Mouse (Mus musculus): Measurements from ENCODE around the gene Ap3s2.

Gene Ap3s2

DNA sequence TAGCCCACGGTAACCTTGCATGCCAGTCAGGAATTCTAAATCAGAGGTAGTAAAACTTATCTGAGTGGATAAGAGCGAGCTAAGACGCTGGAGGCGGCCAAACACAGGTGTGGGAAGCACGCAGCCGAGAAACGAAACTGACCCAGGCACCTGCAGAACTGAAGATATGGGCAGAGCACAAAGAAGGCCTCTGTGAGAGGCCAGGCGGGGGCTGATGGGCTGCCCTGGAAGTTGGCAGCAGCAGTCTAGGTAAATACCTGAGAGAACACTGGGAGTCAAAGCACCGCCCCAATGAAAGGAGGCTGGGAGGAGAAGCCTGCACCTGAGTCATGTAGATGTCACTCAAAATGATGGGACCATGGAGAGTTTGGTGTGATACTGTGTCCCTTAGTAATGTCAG lies 31.8 kb downstream of the Ap3s2 start:
- DNase-seq: no peak

DNA sequence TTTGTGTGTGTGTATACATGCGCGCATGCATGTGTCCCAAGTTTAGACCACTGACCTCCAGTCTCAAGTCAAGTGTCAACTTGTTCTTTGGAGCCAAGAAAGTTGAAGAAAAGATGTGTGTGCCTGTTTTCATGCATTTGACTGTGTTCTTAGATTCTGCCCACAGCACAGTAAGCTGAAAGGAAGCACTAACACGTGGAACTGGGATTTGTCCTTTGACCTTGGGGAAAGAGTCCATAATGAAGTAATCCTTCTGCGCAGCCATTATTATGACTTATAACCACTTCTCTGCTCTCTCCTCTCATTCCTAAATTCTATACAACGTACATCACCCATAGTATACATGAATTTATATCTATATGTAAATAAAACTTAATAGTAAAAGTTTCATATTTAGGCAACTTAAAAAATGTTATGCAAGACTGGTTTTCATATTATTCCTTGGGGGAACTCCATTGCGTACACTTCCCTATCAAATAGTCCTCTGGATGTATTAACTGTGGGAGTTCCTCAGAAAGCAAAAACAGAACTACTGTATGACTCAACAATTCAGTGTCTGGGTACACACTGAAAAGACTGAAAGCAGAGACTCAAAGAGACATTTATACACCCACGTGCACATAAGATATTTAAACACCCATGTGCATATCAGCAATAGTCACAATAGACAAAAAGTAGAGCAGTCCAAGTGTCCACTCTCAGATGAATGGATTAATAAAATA lies 36.7 kb downstream of the Ap3s2 start:
- DNase-seq: no peak

DNA sequence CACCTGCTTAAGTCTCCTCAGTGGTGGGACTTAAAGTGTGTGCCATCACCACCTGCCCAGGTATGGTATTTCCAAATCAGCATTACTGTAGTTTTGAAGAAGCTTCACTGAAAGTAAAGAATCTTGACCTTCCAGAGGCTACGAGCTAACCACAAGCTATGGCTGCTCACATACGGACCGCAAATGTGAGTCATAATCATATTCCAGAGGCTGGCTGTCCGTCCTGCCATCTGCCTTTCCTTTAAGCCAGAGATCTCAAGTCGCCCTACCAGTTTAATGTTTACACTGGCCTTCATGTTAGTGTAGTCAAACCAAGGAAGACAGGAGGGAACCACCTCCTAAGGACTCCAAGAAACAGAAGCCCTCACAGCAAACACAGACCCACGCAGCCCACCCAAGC lies 38.5 kb downstream of the Ap3s2 start:
- DNase-seq: no peak

DNA sequence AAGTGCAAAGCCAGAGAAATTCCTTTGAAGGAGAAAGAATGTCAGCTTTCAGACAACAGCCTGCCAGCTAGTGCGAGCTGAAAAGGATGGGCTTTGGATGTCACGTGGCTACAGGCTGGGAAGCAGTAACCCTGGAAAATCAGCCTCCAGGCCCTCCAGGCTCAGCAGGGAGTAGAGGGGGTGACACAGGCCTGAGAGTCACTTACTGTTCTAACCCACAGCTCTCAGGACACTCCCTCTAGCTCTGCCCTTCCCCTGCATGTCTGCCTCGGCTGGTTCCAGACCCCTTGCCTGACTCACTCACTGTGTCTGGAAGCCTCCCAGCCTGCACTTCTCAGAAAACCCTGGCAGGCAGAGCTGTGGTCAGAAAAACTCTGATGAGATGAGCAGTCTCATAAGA lies 39.5 kb downstream of the Ap3s2 start:
- no peak for DNase-seq

DNA sequence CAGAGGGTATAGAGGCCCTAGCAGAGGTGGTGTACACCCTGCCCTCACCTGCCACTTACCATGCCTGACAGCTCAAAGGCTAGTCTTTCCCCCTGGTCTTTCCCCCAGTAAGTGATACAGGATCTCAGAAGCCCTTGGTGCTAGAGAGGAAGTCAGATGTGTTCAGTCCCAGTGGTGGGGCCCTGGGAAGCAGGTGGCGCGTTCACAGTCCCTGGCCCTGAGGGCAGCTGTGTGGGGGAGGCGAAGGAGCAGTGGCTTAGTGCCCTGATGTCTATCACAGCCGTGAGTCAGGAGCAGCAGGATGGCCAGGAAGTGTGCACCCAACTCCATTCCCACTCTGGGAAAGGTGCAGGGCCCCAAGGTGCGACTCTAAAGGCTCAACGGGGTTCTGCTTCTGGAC lies 40.4 kb downstream of the Ap3s2 start:
- no peak for DNase-seq

DNA sequence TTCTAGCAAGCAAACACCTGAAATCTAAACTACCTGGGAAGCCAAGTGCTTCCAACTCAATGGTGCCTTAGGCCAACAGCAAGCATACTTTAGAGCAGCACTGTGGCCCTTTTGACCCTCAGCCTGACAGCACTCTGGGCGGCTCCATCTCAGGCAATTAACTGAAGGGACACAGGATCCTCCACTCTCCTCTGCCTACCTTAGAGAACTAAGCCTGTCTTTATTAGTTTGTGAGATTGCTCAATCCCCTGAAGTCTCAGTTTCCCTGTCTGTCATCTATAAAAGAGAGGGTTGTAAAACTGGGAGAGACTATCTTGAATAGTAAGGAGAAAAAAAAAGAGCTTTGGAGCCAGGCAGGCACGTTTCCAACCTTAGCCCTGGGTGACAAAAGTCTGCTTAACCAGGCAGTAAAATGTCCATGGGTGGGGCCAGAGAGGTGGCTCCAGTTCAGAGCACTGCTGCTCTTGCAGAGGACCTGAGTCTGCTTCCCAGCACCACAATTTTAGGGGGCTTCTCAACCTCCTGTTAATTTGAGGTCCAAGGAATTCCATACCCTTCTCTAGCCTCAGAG lies 41.9 kb downstream of the Ap3s2 start:
- DNase-seq: no peak

DNA sequence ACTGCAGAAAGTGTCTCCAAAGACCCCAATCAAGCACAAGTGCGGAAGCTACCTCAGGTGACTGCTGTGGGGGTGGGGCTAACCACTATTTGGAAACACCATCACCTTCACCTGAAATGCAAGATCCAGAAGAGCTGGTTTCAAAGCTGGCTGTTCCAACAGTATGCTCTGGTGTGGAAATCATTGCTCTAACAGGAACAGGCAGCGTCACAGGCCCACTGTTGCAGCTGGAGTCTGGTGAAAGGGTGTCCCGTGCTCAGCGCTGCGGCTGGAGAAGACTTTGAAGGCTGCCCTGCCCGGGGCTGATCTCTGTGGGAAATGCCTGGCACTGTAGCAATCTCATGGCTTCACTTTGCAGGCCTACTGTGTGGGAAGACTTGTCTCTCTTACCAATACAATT lies 47.0 kb downstream of the Ap3s2 start:
- no peak for DNase-seq

DNA sequence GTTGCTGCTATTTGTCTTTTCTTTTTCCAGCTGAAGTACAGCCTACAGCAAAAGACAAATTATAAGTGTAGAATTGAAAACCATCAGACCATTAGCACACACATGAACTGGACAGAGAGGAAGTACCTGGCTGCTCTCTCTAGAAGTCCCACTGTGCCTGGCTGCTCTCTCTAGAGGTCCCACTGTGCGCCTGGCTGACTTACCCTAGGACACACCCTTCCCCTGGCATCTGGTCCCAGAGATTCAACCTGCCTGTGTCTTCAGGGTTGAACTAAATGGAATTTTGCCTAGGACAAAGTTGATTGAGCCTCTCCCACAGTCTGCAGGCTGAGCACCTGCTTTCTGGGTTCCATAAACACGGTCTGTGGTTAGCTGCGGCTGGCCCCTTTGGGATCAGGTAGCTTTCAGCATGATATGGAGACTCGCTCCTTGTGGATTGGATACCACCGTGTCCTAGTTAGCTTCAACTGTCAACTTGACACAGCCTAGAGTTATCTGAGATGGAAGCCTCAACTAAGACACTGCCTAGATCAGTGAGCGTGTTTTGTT lies 48.6 kb downstream of the Ap3s2 start:
- no peak for DNase-seq

DNA sequence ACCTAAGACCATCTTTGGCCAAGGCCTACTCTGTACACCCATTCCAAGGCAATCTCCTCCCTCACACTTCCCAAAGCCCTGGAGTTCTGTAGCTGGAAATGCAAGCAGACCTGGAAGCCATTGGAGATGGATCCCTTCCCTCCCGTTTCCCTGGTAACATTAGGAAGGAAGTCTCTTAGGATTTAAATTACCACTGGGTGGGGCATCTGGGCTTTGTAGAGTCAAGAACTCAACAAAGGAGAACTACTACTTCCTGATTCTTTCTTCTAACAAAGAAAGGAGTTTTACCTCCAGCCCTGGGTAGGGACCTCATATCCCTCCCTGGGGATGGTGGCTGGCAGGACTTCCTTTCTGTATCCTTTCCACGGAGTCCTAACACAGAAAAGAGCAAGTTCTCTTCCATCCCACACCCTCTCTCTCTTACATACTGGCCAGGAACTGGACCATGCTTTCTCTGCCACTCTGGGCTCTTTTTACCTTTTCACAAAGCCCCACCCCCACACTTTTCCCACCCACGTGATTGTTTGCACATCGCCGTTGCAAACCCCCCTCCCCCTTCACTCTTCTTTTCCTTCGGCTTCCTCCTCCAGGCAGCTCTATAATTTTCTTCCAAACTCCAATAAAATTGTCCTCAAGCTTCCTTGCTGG lies 51.3 kb downstream of the Ap3s2 start:
- DNase-seq: no peak

DNA sequence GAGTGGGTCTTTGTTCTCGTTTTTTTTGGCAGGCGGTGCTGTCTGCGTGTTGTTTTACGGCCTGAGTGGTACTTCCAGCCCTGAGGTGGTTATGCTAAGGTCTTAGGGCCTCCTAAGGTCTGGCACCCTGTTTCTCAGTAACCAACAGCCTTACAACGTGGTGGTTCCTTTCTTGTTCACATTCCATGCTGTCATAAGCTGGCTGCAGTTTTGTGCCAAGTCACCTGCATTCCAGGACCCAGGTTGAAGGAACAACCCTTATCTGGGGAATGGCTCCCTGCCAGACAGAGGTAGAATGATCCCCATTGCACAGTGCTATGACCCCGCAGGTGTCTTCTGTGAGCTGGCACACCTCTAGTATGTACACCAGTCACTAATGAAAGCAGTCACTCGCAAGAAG lies 52.0 kb downstream of the Ap3s2 start:
- no peak for DNase-seq

DNA sequence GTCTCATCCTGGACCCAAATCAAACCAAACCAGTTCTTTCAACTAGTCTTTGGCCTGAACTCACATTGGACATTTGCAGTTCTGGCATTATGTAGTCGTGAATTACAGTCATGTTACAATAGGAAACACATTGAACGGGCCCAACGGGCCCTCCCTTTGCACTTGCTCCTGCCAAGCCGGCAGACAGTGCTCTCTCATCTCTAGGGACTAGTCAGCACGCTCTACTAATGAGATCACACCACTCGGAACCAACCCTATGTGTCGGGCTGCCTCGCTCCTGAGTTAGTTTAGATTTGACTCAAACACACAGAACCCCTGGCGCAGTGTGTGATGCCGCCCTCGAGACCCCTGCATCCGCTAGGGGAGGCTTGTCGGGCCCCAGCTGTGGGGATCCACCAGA lies 52.6 kb downstream of the Ap3s2 start:
- DNase-seq: no peak

DNA sequence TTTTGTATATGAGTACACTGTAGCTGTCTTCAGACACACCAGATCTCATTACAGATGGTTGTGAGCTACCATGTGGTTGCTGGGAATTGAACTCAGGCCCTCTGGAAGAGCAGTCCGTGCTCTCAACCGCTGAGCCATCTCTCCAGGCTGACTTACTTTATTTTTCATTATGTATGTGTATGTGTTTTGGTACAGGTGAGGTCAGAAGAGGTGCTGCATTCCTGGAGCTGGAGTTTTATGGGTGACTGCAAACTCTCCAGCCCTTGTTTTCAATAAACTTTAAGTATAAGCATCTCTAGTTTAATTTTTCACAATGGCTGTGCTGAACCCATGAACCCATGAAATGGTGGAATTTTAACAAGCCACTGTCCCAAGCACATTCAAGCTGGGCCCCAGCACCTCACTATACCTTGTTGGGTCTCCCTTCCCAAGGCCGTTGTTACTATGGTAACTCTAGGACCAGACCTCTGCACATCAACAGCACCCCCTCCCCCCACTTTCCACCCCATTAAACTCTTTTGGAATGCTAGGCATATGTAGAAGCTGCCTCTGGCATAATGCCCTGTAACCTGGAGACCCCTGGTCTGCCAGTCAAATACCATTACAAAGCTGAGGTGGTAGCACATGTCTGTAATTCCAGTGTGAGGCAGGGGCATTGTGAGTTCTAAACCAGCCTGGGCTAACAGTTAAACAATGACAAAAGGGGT lies 54.0 kb downstream of the Ap3s2 start:
- peak; percentile 62 for DNase-seq

DNA sequence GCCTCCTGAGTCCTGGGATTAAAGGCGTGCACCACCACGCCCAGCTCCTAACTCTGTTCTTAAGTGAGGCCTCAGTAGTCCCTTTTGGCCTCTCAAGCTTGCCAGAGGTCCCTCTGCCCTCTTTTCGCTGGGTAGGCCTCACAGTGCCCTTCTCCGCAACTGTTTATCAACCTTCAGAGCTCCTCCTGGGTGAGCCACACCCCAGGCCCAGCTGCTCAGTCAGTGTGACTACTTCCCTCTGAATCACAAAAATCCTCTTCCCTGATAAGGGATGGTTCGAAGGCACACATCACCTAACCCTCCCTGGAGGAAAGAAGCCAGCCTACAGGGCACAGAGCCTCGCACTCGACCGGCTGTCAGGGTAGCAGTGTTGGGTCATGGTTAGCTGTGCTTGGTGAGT lies 58.7 kb downstream of the Ap3s2 start:
- DNase-seq: no peak

DNA sequence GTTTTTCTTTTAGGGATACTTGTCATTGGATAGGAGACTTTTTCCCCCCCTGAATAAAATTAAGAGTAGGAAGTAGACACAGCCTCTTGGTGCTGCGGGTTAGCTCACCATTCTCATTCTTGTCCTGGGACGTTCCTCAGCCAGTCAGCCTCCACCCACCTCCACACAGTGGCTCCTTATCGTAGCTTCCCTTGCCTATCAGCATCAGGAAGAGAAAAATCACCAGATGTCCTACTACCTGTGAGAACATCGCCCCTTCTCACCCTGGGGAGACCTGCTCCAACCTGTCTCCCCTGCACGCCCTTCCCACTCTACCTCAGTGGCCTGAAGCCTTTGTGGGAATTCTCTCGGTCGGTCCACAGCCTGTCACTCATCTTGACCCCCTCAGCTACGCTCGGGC lies 59.6 kb downstream of the Ap3s2 start, which contains the start of gene Anpep:
TSS of gene Anpep (minus strand) at position 249 of the 400 bp plus-strand sequence.
- DNase-seq: no peak

DNA sequence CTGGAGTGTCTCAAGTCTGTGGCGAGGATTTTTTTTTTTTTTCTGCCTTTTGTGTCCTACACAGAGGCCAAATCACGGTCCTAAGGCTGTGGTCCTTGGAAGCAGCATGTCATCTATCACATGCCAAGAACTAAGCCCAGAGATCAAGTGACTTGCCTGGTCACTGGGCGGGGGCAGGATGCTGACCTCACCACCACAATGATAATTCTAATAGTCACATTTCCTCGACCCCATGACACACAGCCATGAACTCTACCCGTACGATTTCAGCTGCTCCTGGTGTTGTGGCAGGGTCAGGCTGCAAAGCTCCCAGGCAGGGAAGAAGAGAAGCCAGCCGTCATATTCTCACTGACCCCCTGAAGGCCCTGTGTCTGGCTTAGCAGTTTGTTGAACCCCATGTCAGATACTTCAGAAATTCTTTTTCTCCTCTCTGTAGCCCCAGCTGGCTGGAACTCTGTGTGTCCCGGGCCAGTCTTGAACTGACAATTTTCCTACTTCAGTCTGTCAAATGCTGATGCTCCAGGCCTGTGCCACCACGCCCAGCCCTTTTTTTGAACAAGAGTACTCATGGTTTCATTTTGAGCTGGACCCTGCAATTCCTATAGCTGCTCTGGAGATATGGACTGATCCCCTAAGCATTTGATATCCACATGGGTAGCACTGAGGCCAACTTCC lies 61.4 kb downstream of the Ap3s2 start:
- DNase-seq: no peak

DNA sequence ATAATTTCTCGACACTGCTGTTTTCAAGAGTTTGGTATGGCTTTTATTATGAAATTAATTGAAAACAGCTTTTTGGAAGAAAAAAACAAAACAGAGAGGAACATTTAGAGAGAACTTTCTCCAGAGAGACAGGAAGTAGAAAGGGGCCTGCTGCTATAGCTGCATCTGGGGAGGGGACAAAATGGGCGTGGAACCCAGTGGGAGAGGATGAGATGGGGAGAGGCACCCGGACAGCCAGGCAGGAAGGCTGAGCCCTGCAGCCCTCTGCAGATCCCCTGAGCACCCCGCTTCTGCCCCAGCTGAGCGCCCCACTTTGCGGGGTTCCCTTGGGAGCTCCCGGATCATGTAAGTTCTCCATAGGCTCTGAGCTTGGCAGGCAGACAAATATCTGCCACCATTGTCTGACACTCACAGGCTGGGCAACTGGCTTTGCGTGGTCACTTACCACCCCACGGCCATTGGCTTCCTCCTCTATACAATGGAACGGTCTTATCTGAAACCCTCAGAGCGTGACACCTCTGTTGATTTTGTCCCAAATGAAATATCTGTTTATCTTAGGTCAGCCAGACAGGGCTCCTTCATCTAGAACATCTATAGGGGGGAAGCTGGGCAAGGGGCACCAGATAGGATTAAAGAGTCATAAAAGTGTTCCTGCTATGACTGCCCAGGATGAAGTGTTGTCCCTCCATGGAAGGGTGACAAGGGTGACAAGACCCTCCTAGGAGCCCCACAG lies 62.1 kb downstream of the Ap3s2 start:
- DNase-seq: no peak

DNA sequence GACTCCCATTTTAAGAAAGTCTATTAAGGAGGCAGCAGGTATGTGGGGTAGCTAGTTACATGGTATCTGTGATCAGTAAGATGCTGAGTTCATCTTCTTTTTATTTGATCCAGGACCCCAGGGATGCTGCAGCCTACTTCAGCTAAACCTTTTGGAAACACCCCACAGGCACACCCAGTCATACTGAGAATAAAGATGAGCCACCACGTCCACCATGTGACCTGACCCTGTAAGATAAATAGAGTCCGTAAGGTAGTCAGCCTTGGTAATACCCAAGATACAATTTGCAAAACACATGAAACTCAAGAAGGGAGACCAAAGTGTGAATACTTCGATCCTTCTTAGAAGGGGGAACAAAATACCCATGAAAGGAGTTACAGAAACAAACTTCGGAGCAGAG lies 64.1 kb downstream of the Ap3s2 start:
- DNase-seq: no peak

DNA sequence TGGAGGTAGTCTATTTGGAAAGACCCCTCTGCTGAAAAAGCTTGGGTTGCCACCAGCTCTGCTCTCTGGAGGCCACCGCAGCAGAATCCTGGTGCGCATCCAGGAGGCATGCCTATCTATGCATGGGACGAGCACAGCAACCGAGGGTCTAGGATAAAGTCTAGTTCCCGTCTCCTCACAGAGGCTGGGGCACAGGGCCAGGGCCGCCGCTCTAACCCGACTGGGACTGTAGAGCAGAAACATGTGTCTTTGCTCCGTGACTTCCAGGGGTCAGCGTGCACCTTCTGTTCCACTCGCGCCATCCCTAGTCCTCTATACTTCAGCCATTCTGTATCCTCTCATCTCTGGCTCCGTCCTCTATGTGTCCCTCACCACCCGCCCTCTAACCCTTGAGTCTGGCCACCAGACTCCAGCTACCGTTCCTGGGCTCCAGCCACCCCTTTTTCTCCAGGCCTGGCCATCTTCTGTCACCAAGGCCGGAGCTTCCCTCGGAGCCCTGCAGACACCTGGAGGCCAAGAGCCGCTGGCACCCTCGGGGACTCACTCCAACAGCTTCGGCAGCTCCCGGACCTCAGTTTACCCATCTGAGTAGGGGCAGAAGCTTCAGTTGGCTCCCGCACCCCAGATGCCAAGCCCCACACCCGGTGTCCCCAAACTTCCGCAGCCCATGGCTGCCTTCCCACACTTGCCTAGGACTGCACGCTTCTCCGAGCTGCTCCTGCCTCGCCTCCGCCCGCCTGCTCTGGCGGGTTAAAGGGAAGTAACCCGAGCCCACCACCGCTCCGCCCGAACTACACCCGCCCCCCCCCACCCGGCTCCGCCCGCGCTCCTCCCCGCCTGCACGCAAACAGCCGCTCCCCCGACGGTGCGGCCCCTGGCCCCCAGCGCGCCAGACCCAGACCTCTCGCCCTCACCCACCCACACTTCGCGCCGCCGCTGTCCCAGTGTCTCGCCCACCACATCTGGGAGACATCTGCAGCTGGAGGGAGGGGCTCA lies 72.7 kb downstream of the Ap3s2 start:
- DNase-seq: peak; percentile 62

DNA sequence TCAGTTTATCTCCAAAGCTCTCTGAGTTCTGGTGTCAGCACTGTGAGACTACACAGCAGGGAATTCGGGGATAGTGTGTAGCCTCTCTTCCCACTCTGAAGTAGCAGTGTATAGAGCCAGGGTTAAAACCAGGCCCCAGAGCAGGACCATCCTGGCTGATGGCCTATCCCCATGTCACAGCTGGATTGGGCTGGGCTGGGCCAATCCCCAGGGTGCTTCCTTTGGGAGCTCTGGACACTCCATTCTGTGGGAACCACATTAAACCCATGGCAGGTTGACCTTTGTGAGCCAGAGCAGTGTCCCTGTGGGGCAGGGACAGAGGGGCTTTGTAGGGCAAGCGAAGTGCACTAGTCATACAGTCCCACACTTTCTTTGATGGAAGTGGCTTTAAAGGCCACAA lies 74.1 kb downstream of the Ap3s2 start:
- DNase-seq: no peak

DNA sequence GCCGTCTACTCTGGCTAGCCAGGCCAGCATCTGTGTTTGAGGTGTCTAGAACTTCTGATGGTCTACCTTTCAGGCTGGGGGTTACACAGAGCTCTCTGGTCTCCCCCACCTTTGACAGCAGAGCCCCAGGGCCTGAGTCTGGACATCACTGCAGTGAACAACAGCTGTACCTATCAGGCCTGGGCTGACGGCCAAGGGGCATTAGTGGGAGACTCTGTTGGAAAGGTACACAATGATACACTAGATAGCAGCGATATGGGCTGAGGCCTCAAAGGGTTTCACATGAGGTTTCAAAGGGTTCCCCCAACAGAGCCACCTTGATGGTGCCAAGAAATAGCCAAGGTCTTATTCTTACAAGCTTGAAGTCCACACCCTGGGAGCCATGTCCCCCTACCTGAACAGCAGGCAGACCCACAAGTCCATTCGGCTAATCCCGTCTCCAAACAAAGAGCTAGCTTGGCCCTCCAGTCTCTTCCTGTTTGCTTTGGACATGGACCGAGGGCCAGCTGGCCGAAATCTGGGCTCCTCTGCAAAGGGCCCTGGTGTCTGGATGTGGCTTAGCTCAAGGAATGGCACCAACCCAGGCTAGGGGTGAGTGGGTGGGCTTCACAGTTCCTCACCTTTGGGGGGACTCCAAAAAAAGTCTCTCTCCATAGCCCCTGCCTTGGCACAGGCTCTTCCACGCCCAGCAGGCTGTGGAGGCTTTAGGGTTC lies 76.2 kb downstream of the Ap3s2 start:
- no peak for DNase-seq
